Mouse (Mus musculus) kidney, postnatal 0 days (tissue): Measurements from ENCODE around the gene Myo1d. TPM values are rescaled to one million over a fixed set of nuclear protein-coding genes. Genes with fewer than 3 reads are reported as not detected.

ENCODE experiments used
- ATAC-seq: fragments of 200-750 bp; cut with Nextera tagmentation; replicated peaks from 2 replicates; pipeline ENCODE4 v1.8.0; 2017; ENCODE audit warnings: low read depth, moderate number of reproducible peaks, moderate TSS enrichment, moderate library complexity; ENCODE audit not compliant: low FRiP score
- DNase-seq: peaks from one replicate; pipeline ENCODE4 v3.0.0-alpha.2; 2016; ENCODE audit warnings: low spot score
- H3K27ac ChIP-seq: fragments of 300-500 bp; sonication (generic); 2 replicates; pipeline ENCODE4 v1.5.1; 2014; ENCODE audit warnings: mild to moderate bottlenecking
- H3K27me3 ChIP-seq: fragments of 300-500 bp; sonication (generic); 2 replicates; pipeline ENCODE4 v1.6.1; 2014; ENCODE audit warnings: low read length, mixed read lengths; ENCODE audit not compliant: insufficient read depth
- H3K36me3 ChIP-seq: fragments of 300-500 bp; sonication (generic); 2 replicates; pipeline ENCODE4 v1.6.1; 2014; ENCODE audit warnings: low read length, mixed read lengths; ENCODE audit not compliant: insufficient read depth
- H3K4me1 ChIP-seq: fragments of 300-500 bp; sonication (generic); replicated peaks from 2 replicates; pipeline ENCODE4 v1.6.1; 2014; ENCODE audit warnings: antibody characterized with exemption, low read length, mixed read lengths; ENCODE audit not compliant: insufficient read depth
- H3K4me2 ChIP-seq: fragments of 300-500 bp; sonication (generic); 2 replicates; pipeline ENCODE4 v1.6.1; 2014; ENCODE audit warnings: mild to moderate bottlenecking, low read length, moderate library complexity, mixed read lengths
- H3K4me3 ChIP-seq: fragments of 300-500 bp; sonication (generic); replicated peaks from 2 replicates; pipeline ENCODE4 v1.5.1; 2014; ENCODE audit warnings: low read depth, low read length
- H3K9ac ChIP-seq: fragments of 300-500 bp; sonication (generic); 2 replicates; pipeline ENCODE4 v1.6.1; 2014; ENCODE audit warnings: low read depth, low read length
- H3K9me3 ChIP-seq: fragments of 300-500 bp; sonication (generic); replicated peaks from 2 replicates; pipeline ENCODE4 v1.6.1; 2016; ENCODE audit warnings: low read length, inconsistent platforms, mixed read lengths
- CTCF ChIP-seq: IDR thresholded peaks from 2 replicates; pipeline ENCODE4 v1.5.1; 2016; ENCODE audit warnings: antibody characterized with exemption, low read depth, mild to moderate bottlenecking, moderate library complexity
- WGBS: fragments of 180-500 bp; shearing (Covaris S2); extraction: QIAGEN DNeasy Blood & Tissue Kit; methylation state at CpG from one replicate; pipeline ENCODE4 v1.1.7; 2014; 5-methylcytosine and 5-hydroxymethylcytosine counted together
- polyA plus RNA-seq: library from polyadenylated mRNA; unstranded; fragments of >200 nt; fragmentation: Nextera tagmentation; extraction: Ambion mirVana; gene quantifications from 2 replicates; pipeline ENCODE4 v1.2.1, GENCODE M21; 2015

Myo1d gene
- polyA plus RNA-seq, 1 experiment from 2014 or later, result 15.7 TPM

- no peaks in the 10 kb centered on the region for H3K4me1 ChIP-seq
- TF ChIP-seq CTCF, result no peak
- H3K27ac ChIP-seq, result no peak overlapping the region
- no peaks in the 10 kb centered on the region for H3K9me3 ChIP-seq
- ATAC-seq (no peak), DNase-seq (no peak)
- H3K4me3 ChIP-seq, result no peak overlapping the region
- no peaks in the 10 kb centered on the region for H3K27me3 ChIP-seq
- WGBS, result 33% methylated on average over 11 of the region's 11 CpGs
- no peak overlapping the region for H3K4me2 ChIP-seq
- H3K9ac ChIP-seq, result no peak overlapping the region
- H3K36me3 ChIP-seq, result no peaks in the 10 kb centered on the region
Observed at GRCm38 (mm10) chr11:80622233-80623037, 157.4 kb downstream of the Myo1d start.

DNA sequence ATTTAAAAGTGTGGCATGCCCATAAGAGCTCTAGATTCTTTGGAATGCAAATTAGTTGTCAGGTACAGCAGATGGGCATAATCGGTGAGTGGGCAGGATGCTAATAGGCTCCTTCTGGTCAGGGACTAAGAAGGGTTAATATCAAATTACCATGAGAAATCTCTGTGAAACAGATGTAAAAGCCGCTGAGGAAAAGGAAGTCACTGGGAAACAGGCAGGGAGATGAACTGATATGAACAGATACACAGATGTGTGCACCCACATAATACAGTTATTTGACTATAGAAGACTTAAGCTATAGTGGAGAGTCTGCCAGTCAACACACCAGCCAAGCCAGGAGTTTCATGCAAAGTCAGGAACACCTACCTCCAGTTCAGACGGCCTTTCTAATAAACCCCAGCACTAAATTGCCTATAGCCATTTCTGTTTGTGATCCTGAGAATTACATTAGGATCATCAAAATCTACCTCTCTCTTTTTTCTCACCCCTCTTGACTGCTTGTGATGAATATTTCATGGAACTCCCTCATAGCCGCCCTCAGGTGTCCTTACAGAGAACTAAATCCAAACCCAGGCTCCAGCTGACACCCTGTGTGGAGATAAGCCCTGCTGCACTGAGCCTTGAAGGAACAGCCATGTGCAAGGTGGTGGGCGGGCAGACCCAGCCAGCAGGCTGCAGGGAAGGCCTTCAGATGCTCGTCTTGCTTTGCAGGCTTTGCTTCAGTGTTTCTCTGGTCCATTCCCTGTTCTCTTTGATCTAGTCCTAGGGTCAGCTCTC lies 164.7 kb downstream of the Myo1d start:
- no peaks in the 10 kb centered on the region for H3K4me1 ChIP-seq
- H3K27me3 ChIP-seq, result no peaks in the 10 kb centered on the region
- no peak for TF ChIP-seq CTCF
- DNase-seq (no peak), ATAC-seq (no peak)
- WGBS, result 55% methylated on average over 6 of the region's 6 CpGs
- no peak overlapping the region for H3K4me3 ChIP-seq
- no peak overlapping the region for H3K27ac ChIP-seq
- H3K4me2 ChIP-seq, result no peak overlapping the region
- H3K36me3 ChIP-seq, result no peaks in the 10 kb centered on the region
- H3K9ac ChIP-seq, result no peak overlapping the region
- H3K9me3 ChIP-seq, result no peaks in the 10 kb centered on the region

- H3K9ac ChIP-seq, result no peak overlapping the region
- no peak for ATAC-seq
- 45% methylated on average over 5 of the region's 5 CpGs for WGBS
- H3K27ac ChIP-seq, result no peak overlapping the region
- peak; percentile 56 for TF ChIP-seq CTCF
- DNase-seq, result peak; percentile 35
- H3K27me3 ChIP-seq, result no peaks in the 10 kb centered on the region
- no peaks in the 10 kb centered on the region for H3K4me1 ChIP-seq
- H3K36me3 ChIP-seq, result no peaks in the 10 kb centered on the region
- H3K4me2 ChIP-seq, result no peak overlapping the region
- H3K4me3 ChIP-seq, result no peak overlapping the region
- no peaks in the 10 kb centered on the region for H3K9me3 ChIP-seq
Observed at GRCm38 (mm10) chr11:80614418-80614817, 165.4 kb downstream of the Myo1d start.

DNA sequence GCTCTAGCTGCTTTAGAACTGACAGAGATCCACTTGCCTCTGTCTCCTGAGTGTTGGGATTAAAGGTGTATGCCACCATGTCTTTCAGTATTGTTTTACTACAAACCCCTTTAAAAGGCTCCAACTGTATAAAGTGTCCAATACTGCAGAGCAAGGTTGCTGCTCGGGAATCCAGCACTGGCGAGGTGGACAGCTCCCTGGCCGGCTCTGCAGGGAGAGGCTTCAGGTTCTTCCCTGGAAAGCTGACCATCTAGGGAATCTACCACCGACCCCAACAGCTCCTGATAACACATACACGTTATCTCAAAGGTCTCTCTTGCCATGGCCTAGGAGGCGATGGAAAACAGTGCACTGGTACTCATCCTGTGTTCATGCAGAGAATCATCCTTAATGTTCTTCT lies 166.3 kb downstream of the Myo1d start:
- Histone ChIP-seq H3K4me1 (no peaks in the 10 kb centered on the region), H3K9me3 (no peaks in the 10 kb centered on the region), H3K27ac (no peak overlapping the region), H3K4me3 (no peak overlapping the region), H3K27me3 (no peaks in the 10 kb centered on the region), H3K36me3 (no peaks in the 10 kb centered on the region), H3K4me2 (no peak overlapping the region), H3K9ac (no peak overlapping the region)
- DNase-seq (peak; percentile 64), ATAC-seq (no peak)
- TF ChIP-seq CTCF, result no peak
- WGBS, result 11% methylated on average over 6 of the region's 6 CpGs

- Histone ChIP-seq H3K36me3 (no peaks in the 10 kb centered on the region), H3K4me3 (0 out of 2 replicates have a peak overlapping the region, but pooled peaks have one; percentile 5), H3K27me3 (no peaks in the 10 kb centered on the region), H3K9me3 (no peaks in the 10 kb centered on the region), H3K4me2 (peak overlapping the region; percentile 38), H3K4me1 (0 out of 2 replicates have a peak, but pooled peaks cover 5% of the 10 kb centered on the region), H3K9ac (no peak overlapping the region), H3K27ac (no peak overlapping the region)
- ATAC-seq (no peak), DNase-seq (no peak)
- 13% methylated on average over 24 of the region's 24 CpGs for WGBS
- TF ChIP-seq CTCF, result no peak
Observed at GRCm38 (mm10) chr11:80602707-80603441, 177.0 kb downstream of the Myo1d start.

GRCm38 (mm10) chr11:80602041-80602458 lies 177.8 kb downstream of the Myo1d start:
- no peak for ATAC-seq
- Histone ChIP-seq H3K9me3 (no peaks in the 10 kb centered on the region), H3K36me3 (no peaks in the 10 kb centered on the region), H3K9ac (no peak overlapping the region), H3K27me3 (no peaks in the 10 kb centered on the region), H3K4me1 (0 out of 2 replicates have a peak, but pooled peaks cover 5% of the 10 kb centered on the region), H3K4me3 (no peak overlapping the region), H3K4me2 (no peak overlapping the region), H3K27ac (no peak overlapping the region)
- 46% methylated on average over 8 of the region's 8 CpGs for WGBS
- peak; percentile 50 for DNase-seq
- TF ChIP-seq CTCF, result peak; percentile 64
